Mouse (Mus musculus) heart, adult 8-10 months (tissue): Measurements from ENCODE around the gene Gm28038. TPM values are rescaled to one million over a fixed set of nuclear protein-coding genes. Genes with fewer than 3 reads are reported as not detected.
A peak's percentile ranks its signal among the peaks of the same experiment; 100 is the strongest.

ENCODE experiments used
- DNase-seq: peaks from one replicate; pipeline ENCODE4 v3.0.0; 2022; ENCODE audit warnings: low spot score
- total RNA-seq, 4 experiments: library from RNA; stranded (reverse); gene quantifications; 2 replicates each; pipeline ENCODE4 v1.2.4; 2022

Gene Gm28038
- total RNA-seq, result 1 to 10 TPM in 2 of 4 experiments, not detected in 2; 1.3 to 3.7 TPM

DNA sequence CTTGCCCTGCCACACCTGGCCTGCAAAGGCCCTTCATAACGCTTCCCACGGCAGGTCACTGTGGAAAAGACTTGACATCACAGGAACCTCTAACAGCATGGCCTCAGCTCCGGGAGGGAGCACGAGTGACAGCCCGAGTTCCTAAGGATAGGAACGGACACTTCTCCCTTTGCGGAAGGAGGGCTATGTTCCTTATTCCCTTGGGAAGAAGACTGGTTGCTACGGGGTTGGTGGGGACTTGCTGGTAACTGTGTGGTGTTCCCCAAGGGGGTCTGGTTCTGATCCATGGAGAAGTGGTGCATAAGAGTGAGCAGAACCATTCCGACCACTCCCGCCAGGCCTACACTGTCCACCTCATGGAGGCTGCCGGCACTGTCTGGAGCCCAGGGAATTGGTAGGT lies at the start of gene Gm28038:
Gene Gm28038 (plus strand): TSS at position 301 of the 400 bp plus-strand sequence.
- no peak for DNase-seq

DNA sequence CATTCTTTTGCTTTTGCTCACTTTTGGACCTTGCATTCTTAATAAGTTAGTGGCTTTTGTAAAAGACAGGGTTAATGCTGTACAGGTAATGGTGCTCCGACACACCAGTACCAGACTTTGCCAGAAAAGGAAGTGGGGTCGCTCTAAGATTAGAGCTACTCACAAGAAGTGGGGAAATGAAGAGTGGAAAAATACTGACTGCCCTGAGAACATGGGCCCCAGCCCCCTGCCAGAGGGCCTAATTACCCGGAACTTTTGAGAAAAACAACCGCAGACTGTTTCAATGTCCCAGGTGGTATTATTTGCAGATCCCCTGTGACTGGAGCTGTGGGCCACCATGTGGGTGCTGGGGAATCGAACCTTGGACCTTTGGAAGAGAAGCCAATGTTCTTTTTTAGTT lies 45.2 kb upstream of the Gm28038 start:
- DNase-seq, result no peak

DNA sequence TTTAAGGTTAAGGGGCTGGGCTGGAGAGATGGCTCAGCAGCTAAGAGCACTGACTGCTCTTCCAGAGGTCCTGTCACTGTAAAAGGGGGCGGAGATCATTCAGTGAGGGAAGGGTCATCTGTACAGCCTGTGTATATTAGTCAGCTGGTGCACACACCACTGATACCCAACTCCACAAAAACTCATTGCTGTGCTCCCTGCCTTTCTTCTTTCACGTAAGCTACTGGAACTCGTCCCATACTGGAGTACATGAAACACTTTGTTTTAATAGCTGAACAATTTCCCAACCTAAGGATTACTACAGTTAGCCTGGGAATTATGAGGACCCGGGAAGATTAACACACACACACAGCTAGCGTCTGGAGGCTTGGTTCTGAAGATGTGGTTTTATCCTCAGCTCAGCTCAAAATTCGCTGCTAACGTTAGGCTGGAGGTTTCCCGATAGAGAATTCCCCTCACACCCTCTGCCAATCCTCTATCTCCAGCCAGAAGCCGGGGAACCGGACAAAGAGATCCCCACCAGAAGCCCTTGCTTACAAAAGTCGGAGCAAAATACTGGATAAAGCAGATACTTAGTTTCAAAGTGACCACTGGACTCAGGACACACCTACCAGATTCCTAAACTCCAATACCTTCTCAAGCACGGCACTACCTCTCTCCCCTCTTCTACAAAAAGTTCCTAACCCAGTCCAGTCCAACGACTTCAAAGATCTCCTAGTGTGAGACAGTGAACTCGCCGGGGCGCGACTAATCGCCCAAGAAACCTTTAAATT lies 44.2 kb upstream of the Gm28038 start:
- no peak for DNase-seq

DNA sequence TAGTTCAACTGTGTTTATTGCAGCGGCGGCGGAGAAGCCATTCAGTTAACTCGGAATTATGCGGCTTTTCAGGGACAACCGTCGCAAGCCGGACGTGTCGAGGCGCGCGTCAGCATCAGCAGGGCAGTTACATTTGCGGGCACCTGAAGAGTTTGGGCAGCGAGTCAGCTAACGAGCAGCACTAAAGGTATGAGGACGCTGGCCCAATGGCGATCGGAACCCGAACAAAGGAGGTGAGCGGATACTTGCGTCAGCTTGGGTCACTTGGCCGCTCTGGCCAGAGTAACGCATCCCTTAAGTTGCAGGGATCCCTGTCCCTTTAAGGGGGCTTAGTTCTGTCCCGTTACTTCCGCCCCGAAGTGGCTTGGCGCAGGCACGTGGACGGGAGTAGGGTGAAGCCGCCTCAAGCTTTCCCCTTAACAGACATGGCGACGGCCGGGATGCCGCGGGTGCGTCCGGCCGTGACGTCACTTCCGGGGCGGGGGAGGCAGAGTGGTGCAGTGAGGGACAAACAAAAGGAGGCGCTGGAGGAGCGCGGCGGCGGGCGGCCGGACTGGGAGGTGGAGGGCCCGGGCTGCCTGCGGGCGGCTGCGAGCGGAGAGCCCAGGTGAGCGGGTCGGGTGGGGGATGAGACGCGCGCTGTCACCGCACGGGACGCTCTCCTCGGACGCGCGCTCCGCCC lies 43.5 kb upstream of the Gm28038 start, which contains the start of gene Lrrc8a:
Gene Lrrc8a (plus strand): TSS at position 517 of the 682 bp plus-strand sequence.
- peak; percentile 100 for DNase-seq

DNA sequence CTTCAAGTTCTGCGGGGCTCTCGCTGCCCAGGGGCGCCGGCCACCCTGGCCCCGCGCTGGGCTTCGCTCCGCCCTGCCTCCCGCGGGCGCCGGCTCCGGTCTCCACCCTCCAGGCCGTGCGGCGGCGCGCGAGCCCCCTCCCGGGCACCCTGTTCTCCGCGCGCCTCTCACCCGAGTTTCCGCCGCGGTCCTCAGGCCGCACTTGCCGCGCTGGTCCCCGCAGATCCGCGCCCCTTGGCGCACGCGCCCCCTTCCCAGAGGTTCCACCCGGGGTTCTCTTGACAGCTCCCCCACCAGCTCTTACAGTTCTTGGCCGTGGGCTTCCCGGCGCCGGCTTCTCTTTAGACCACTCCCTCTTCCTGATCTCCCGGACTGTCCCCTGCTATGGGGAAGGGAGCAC lies 43.0 kb upstream of the Gm28038 start:
- no peak for DNase-seq

DNA sequence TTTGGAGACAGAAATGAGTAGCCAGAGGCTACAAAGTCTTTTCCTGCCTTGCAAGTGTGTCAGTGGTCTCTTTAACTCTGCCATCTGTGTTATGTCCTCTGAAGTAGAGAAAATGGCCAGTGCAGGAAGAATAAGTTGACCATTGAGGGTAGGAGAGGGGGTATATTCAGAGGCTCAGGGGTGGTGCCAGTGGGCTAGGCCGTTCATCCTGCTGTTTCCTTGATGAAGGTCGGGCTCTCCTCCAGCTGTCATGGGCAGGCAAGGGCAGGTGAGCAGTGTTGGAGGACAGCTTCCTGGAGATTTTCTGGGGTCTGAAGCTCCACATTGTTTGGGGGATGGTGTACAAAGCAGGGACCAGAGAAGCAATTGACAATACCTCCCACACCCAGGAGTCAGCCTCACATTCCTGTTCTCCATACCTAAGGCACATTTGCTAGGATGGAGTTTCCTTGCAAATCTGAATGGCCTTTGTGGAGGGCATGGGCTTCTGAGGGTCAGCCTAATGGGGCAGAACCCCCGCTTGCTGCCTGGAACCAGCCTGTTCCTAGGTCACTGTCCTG lies 41.9 kb upstream of the Gm28038 start:
- DNase-seq, result peak; percentile 45

DNA sequence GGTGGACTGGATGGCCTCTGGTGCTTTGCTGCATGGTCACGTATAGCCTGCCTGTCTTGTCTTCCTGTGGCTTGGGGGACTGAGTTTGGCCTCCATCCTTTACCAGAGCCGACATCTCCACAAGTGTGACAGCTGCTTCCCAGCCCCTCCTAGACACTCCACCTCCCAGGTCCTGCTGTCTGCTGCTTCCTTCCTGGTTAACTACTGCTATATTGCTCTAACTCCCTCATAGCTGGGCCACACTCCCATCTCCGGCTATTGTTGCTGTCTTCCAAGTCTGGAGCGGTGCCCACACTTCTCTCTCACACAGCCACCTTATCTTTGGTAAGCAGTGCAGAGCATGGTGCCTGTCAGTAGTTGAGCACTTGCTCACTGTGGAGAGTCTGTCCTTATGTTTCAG lies 41.1 kb upstream of the Gm28038 start:
- peak; percentile 83 for DNase-seq

DNA sequence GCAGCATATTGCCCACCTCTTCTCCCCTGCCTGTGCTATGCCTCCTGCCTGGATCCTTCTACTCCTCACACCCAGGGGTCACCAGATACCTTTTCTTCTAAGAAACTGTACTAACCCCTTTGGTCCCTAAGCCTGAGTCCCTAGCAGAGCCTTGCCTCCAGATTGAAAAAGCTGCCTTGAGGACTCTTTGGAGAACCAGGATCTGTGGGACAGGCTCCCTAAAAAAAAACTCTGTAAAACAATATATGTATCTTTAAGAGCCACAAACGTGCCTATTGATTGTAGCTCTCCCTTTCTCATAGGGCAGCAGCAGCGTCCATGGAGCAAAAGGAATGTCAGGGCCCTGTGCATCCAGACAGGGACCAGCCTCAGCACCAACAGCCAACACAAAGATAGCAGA lies 40.6 kb upstream of the Gm28038 start, which contains the start of gene Gm28035:
Gene Gm28035 (plus strand): TSS at position 301 of the 400 bp plus-strand sequence.
- no peak for DNase-seq

DNA sequence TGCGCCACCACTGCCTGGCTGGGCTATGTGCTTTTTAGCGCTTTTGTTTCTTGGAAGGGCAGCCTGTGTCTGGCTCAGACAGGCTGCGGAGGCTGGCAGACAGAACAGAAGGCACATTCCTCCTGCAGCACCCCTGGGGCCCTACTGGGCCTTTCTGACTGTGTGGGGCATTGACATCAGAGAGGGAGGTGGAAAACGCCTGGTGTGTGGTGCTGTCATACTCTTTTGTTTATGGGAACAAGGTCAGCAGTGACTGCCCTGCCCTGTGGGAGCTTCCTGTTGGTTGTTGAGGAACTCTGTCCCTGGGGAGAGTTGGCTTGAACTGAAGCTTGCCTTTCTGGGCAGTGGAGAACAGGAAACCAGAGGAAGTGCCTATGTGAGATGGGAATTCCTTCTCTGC lies 38.3 kb upstream of the Gm28038 start:
- DNase-seq, result peak; percentile 93

DNA sequence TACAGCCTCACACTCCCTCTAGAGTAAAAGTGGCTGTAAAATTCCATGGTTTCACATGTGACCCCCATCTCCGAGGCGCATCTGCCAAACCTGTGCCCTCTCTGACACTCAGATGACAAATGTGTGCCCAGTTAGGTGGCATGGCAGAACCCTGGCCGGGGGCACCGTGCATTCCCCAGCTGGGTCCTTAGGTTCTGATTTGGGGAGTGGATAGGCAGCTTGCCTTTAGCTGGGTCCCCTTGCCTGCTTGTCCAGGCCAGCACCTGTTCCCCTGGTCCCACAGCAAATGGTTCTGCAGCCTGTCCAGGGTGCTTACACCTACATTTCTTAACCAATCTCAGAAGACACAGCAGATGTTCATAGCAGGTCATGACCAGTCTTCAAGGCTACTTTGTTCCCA lies 37.5 kb upstream of the Gm28038 start:
- DNase-seq, result no peak

DNA sequence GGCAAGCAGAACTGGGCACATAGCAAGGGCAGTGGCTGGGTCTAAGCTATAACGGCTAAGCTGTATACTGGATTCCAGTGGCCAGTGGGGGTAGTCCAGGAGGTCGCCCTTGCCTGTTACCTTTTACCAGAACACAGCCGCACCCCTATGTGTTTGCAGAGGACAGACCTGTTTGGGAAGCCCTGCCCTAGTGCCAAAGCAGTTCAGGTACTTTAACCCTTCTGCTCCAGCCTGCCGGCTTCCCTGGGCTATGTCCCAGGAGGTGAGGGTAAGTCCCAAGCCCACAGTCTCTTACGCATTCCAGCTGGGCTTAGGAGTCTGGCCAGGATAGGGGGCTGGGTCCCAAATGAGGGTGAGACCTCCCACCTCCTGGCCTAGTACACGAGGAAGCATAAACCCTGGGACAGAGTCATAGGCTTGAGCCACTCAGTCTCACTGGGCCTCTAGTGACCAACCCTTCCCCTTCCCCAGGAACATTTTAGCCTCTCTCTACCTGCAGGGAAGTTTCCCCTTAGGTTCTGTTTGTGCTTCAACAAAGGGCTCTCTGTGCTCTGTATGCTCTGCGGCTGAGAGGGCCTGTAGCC lies 36.2 kb upstream of the Gm28038 start:
- DNase-seq, result no peak

DNA sequence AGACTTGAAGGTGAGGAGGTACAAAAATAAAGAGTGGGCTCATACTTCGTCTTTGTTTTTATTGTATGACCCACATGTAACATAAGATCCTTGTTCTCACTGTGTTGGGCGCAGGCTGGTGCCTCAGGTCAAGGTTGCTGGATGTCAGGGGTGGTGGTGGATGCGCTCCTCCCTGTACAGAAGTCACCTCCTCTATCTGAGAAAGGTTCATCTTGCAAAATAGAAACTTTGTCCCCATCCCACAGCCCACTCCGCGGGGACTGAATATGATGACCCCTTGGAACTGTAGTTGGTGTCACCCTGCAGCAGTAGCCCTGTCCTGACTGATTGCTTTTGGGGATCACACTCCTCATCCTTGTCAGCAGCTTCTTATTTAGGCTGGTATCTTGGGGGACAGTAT lies 33.8 kb upstream of the Gm28038 start:
- no peak for DNase-seq

DNA sequence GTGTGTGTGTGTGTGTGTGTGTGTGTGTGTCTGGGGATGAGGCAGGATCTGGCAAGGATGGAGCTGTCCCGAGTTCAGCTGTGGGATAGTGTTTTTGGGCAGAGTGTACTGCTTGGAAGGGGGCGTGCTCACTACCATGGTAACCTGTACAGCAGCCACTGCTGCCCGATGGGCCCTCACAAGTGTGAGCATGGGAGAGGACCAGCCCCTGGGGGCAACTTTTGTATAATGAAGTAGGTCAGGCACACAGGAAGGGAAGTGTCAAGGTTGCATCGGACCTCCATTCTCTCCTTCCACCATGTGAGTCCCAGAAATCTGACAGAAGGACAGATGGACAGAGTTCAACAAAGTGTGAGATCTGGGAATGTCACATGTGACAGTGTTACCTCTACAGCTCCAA lies 33.2 kb upstream of the Gm28038 start:
- no peak for DNase-seq

DNA sequence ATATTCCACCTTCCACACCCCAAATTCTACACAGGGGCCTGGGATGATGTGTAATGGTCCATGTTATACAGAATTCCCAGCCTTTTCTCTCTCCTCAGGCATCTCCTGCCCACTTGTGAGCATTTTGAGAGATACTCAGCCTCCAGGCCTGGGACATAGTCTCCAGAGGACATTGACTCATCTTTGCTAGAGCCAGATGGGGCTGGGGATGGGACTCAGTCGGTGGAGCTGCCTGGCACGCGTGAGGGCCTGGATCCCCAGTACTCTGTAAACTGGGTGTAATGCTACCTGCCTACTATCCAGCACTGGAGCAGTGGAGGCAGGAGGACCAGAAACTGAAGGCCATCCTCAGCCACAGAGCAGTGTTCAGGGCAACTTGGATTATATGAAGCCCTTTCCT lies 31.7 kb upstream of the Gm28038 start:
- DNase-seq, result no peak

DNA sequence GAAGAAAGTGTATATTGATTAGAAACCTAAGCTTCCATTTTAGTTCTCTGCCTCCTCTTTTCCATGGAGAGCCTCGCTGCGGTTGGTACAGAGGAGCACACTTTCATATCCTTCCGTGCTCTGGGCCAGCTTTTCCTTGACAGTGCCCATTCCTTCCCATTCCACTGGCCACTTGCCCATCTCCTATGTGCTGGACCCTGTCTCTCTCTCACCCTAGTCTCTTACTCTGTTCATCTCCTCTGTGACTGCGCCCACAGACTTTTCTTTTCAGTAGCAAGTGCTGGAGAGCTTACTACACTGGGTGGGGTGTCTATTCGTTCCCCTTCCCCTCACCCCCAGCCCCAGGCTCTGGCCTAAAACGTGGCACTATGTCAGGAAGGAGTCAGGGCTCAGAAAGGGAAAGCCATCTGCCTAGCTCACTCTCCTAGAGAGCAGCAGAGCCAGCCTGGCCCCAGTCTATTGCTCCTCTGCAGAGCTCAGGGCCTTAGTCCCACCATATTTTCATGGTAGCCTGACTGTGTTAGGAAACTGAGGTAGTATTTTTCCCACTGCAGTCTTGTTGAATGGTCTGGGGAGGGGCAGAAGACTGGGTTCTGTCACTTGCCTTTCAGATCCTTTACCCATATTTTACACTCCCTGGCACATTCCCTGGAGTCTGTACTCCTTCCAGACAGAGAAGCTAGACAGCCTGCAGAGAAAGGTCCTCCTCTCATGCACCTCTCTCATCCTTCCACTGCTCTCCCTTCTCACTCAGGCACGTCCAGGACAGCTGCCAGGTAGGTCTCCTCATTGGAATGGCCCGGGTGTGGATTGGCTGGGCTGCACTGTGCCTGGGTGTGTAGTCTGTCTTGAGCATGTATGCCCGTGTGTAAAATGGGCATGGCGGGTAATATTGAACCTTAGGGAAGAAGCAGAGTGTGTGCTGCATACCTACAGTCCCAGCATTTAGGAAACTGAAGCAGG lies 30.4 kb upstream of the Gm28038 start:
- peak; percentile 21 for DNase-seq

DNA sequence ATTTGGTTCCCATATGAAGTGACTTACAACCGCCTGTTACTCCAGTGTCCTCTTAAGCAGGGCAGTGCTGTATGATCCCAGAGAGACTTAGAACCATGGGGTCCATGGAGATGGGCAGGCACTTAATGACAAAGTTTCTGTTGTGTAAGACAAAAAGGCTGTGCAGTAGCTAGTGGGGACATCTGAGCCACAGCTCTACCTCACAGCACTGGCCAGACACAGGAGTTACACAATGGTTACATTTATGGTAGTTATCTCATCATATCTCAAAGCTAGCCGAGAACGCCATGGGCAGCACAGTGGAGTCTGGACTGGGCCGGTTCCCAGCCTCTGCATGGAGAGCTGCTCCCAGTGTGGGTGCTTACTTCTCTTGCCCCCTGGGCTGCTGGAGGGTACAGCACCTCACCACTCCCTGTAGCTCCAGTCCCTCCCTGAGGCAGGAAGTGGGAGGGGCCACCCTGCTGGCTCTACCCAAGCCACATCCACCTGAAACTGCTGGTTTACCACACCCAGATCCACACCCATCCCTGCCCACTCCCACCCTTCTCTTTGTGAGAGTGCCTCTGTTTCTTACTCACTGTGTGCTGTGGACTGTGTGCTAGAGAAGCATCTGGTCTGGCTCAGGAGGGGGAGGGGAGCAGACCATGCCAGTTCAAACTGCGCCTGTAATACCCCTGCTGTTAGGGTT lies 29.3 kb upstream of the Gm28038 start:
- peak; percentile 44 for DNase-seq

DNA sequence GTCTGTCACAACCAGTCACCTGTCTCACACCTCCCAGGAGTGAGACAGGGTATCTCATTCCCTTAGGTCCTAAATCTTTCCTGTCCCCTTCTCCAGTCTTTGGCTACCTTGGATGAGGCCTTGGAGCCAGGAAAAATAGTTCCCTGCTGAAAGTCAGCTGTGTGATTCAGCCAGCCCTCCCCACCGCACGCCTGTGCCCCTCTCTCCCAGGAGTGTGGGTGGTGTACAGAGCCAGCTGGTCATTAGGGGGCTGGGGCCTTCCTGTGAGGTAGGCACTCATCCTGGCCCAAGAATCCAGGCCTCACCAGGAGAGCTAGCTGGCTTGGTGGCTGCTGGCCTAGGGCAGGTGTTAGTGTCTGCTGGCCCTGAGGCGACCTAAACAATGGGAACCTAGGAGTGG lies 28.3 kb upstream of the Gm28038 start:
- no peak for DNase-seq

DNA sequence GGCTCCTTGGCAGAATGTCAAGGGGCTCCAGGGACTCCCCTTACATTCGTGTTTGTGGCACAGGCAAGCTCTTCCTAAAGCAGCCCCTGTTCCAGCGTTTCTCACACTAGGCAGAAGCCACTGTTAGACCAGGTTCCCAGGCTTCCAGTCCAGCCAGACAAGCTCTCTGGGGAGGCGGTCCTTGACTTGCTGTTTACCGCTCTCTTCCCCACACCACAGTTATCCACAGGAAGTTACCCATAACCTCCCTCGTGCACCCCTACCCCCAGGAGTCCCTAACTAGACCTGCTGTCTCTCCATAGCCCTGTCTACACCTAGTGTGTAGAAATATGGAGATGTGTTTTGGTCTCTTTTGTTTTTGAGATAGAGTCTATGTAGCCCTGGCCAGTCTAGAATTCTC lies 27.0 kb upstream of the Gm28038 start:
- DNase-seq, result peak; percentile 33

DNA sequence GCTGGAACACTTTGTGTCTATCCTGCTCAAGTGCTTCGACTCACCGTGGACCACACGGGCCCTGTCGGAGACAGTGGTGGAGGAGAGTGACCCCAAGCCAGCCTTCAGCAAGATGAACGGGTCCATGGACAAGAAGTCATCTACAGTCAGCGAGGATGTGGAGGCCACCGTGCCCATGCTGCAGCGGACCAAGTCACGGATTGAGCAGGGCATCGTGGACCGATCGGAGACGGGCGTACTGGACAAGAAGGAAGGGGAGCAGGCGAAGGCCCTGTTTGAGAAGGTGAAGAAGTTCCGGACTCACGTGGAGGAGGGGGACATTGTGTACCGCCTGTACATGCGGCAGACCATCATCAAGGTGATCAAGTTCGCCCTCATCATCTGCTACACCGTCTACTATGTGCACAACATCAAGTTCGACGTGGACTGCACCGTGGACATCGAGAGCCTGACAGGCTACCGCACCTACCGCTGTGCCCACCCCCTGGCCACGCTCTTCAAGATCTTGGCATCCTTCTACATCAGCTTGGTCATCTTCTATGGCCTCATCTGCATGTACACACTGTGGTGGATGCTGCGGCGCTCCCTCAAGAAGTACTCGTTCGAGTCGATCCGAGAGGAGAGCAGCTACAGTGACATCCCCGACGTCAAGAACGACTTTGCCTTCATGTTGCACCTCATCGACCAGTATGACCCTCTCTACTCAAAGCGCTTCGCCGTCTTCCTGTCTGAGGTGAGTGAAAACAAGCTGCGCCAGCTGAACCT lies 25.0 kb upstream of the Gm28038 start:
- no peak for DNase-seq
